Mouse (Mus musculus): ENCODE measurements around the gene Prss46.
"Not testable (repeated sequence)": the region's sequence is repeated elsewhere in the genome, so short reads cannot be mapped to it uniquely, and the experiment has no call there.

Gene Prss46

GRCm38 (mm10) chr9:110844206-110844605 lies at the start of gene Prss46:
Gene Prss46 (plus strand): TSS chr9:110844506.
- no peak for DNase-seq (ENCODE audit: low spot score)

GRCm38 (mm10) chr9:110797013-110797412 lies 47.3 kb upstream of the Prss46 start:
- no peak for DNase-seq (ENCODE audit: low spot score)

GRCm38 (mm10) chr9:110797866-110798265 lies 46.4 kb upstream of the Prss46 start, which contains the start of gene Prss42:
Gene Prss42 (plus strand): TSS chr9:110798166.
- no peak for DNase-seq (ENCODE audit: low spot score)

GRCm38 (mm10) chr9:110800834-110801479 lies 43.3 kb upstream of the Prss46 start:
- no peak for DNase-seq (ENCODE audit: low spot score)

GRCm38 (mm10) chr9:110803294-110803693 lies 41.0 kb upstream of the Prss46 start:
- DNase-seq (ENCODE audit: low spot score), result no peak

GRCm38 (mm10) chr9:110810051-110810450 lies 34.3 kb upstream of the Prss46 start:
- DNase-seq (ENCODE audit: low spot score), result no peak

GRCm38 (mm10) chr9:110813789-110814188 lies 30.5 kb upstream of the Prss46 start, which contains the start of gene Prss44:
Gene Prss44 (plus strand): TSS chr9:110813994.
- no peak for DNase-seq (ENCODE audit: low spot score)

GRCm38 (mm10) chr9:110820546-110820945 lies 23.8 kb upstream of the Prss46 start:
- not testable (repeated sequence) for DNase-seq (ENCODE audit: low spot score)

GRCm38 (mm10) chr9:110821436-110821835 lies 22.9 kb upstream of the Prss46 start:
- no peak for DNase-seq (ENCODE audit: low spot score)

GRCm38 (mm10) chr9:110825426-110825825 lies 18.9 kb upstream of the Prss46 start:
- DNase-seq (ENCODE audit: low spot score), result no peak

- no peak for DNase-seq (ENCODE audit: low spot score)
These were observed 18.5 kb upstream of the Prss46 start for GRCm38 (mm10) chr9:110825832-110826231.

- no peak for DNase-seq (ENCODE audit: low spot score)
These were observed 17.9 kb upstream of the Prss46 start, which contains the start of gene Prss43 for GRCm38 (mm10) chr9:110826390-110826789. Gene Prss43 (plus strand): TSS chr9:110826690.

GRCm38 (mm10) chr9:110833021-110833420 lies 11.3 kb upstream of the Prss46 start:
- DNase-seq (ENCODE audit: low spot score), result no peak

GRCm38 (mm10) chr9:110834411-110834810 lies 9.9 kb upstream of the Prss46 start, which contains the start of gene Prss45:
Gene Prss45 (plus strand): TSS chr9:110834588.
- no peak for DNase-seq (ENCODE audit: low spot score)

- no peak for DNase-seq (ENCODE audit: low spot score)
These were observed 9.3 kb upstream of the Prss46 start for GRCm38 (mm10) chr9:110834961-110835360.

- DNase-seq (ENCODE audit: low spot score), result peak; percentile 44
These were observed 8.2 kb upstream of the Prss46 start for GRCm38 (mm10) chr9:110836112-110836511.

- DNase-seq (ENCODE audit: low spot score), result no peak
These were observed 3.4 kb upstream of the Prss46 start for GRCm38 (mm10) chr9:110840905-110841304.

GRCm38 (mm10) chr9:110841438-110841837 lies 2.9 kb upstream of the Prss46 start:
- DNase-seq (ENCODE audit: low spot score), result peak; percentile 70

GRCm38 (mm10) chr9:110849162-110849561 lies 4.9 kb downstream of the Prss46 start:
- no peak for DNase-seq (ENCODE audit: low spot score)

- DNase-seq (ENCODE audit: low spot score), result no peak
These were observed 11.6 kb downstream of the Prss46 start for GRCm38 (mm10) chr9:110855903-110856302.

GRCm38 (mm10) chr9:110856920-110857319 lies 12.6 kb downstream of the Prss46 start:
- DNase-seq (ENCODE audit: low spot score), result no peak

- no peak for DNase-seq (ENCODE audit: low spot score)
These were observed 13.6 kb downstream of the Prss46 start, which contains the start of gene Prss50 for GRCm38 (mm10) chr9:110857781-110858472. Gene Prss50 (plus strand): TSS chr9:110857967.

- no peak for DNase-seq (ENCODE audit: low spot score)
These were observed 14.2 kb downstream of the Prss46 start for GRCm38 (mm10) chr9:110858523-110858922.

Data from lung, postnatal 25 days (tissue).